Comparison of ENCODE assay signal across 7 mouse cellular contexts in genomic region chr10:118370443-118370842, GRCm38 (mm10). TPM values are rescaled to one million over a fixed set of nuclear protein-coding genes. Genes with fewer than 3 reads are reported as not detected.
DNase-seq lines count a peak whose midpoint lies in the region; ATAC-seq lines count a peak whose summit lies in the region.

No protein-coding gene starts in this region.

- H3K9ac ChIP-seq in midbrain, embryonic 14.5 days (replicated peaks; ENCODE audit: low read length): no peak overlapping the region; the same call in 1 of the 2 replicates

- H3K9me3 ChIP-seq in embryonic facial prominence, embryonic 10.5 days: no peaks in the 10 kb centered on the region
- no peaks in the 10 kb centered on the region for H3K9me3 ChIP-seq in limb, embryonic 10.5 days (replicated peaks)
- no peaks in the 10 kb centered on the region for H3K9me3 ChIP-seq in midbrain, embryonic 14.5 days (ENCODE audit: control insufficient read depth, low read length)

- H3K4me2 ChIP-seq in midbrain, embryonic 14.5 days (ENCODE audit: low read length): peak overlapping the region; percentile 45

- H3K27ac ChIP-seq in embryonic facial prominence, embryonic 10.5 days (replicated peaks): no peak overlapping the region
- no peak overlapping the region for H3K27ac ChIP-seq in limb, embryonic 10.5 days
- H3K27ac ChIP-seq in midbrain, embryonic 14.5 days (replicated peaks; ENCODE audit: low read depth, low read length): no peak overlapping the region

- 16% methylated on average over 10 of the region's 10 CpGs for WGBS in embryonic facial prominence, embryonic 10.5 days
- WGBS in limb, embryonic 10.5 days: 16% methylated on average over 10 of the region's 10 CpGs
- 6% methylated on average over 10 of the region's 10 CpGs for WGBS in midbrain, embryonic 14.5 days

- peak; percentile 85 for DNase-seq in adrenal gland, postnatal 10 days
- peak; percentile 86 for DNase-seq in embryonic facial prominence, embryonic 10.5 days (ENCODE audit: low spot score)
- peak; percentile 75 to 80 for DNase-seq in heart, adult 18-20 months
- peak; percentile 64 for DNase-seq in kidney, adult 18-20 months
- DNase-seq in limb, embryonic 10.5 days (ENCODE audit: low spot score): peak; percentile 86
- DNase-seq in midbrain, embryonic 14.5 days: peak; percentile 95
- peak; percentile 54 to 75 for DNase-seq in spleen, adult 18-20 months

- ATAC-seq in midbrain, embryonic 14.5 days (ENCODE audit: low FRiP score, low TSS enrichment): peak; percentile 89

- H3K27me3 ChIP-seq in embryonic facial prominence, embryonic 10.5 days (replicated peaks; ENCODE audit: low read depth, poor library complexity, severe bottlenecking): no peaks in the 10 kb centered on the region
- H3K27me3 ChIP-seq in limb, embryonic 10.5 days (ENCODE audit: low read depth, poor library complexity, severe bottlenecking): no peaks in the 10 kb centered on the region
- H3K27me3 ChIP-seq in midbrain, embryonic 14.5 days (ENCODE audit: control insufficient read depth, insufficient read depth, low read length): no peaks in the 10 kb centered on the region

- H3K36me3 ChIP-seq in embryonic facial prominence, embryonic 10.5 days (replicated peaks): no peaks in the 10 kb centered on the region
- H3K36me3 ChIP-seq in limb, embryonic 10.5 days: no peaks in the 10 kb centered on the region
- no peaks in the 10 kb centered on the region for H3K36me3 ChIP-seq in midbrain, embryonic 14.5 days (ENCODE audit: control insufficient read depth, insufficient read depth, low read length)

- H3K4me1 ChIP-seq in embryonic facial prominence, embryonic 10.5 days: no peaks in the 10 kb centered on the region
- H3K4me1 ChIP-seq in limb, embryonic 10.5 days: no peaks in the 10 kb centered on the region; the same call in 1 of the 2 replicates
- no peaks in the 10 kb centered on the region for H3K4me1 ChIP-seq in midbrain, embryonic 14.5 days (ENCODE audit: control insufficient read depth, insufficient read depth, low read length)

- 0 out of 2 replicates have a peak overlapping the region, but pooled peaks have one; percentile 19 for H3K4me3 ChIP-seq in embryonic facial prominence, embryonic 10.5 days
- peak overlapping the region; percentile 22; the same call in 1 of the 2 replicates for H3K4me3 ChIP-seq in limb, embryonic 10.5 days
- H3K4me3 ChIP-seq in midbrain, embryonic 14.5 days (replicated peaks; ENCODE audit: low read depth, low read length): no peak overlapping the region

RNA-seq across cellular contexts. Expression of gene Gm9049, which starts 16.5 kb away (rescaled TPM):
- not detected for total RNA-seq in adrenal gland, postnatal 10 days (2021)
- 0.13 TPM in 1 of 2 replicates, not detected in the other for polyA plus RNA-seq in embryonic facial prominence, embryonic 10.5 days (2016; fragmentation: Nextera tagmentation; extraction: Ambion mirVana)
- not detected for total RNA-seq in heart, adult 18-20 months (2021)
- not detected in 2 replicates for polyA plus RNA-seq in limb, embryonic 10.5 days (2016; fragmentation: Nextera tagmentation; extraction: Ambion mirVana)
- polyA plus RNA-seq in midbrain, embryonic 14.5 days (2014; fragmentation: Nextera tagmentation; extraction: Ambion mirVana): not detected in 2 replicates

RNA-seq across cellular contexts. Expression of gene Gm9048, which starts 22.0 kb away (rescaled TPM):
- not detected for total RNA-seq in adrenal gland, postnatal 10 days (2021)
- polyA plus RNA-seq in embryonic facial prominence, embryonic 10.5 days (2016; fragmentation: Nextera tagmentation; extraction: Ambion mirVana): not detected in 2 replicates
- not detected for total RNA-seq in heart, adult 18-20 months (2021)
- polyA plus RNA-seq in limb, embryonic 10.5 days (2016; fragmentation: Nextera tagmentation; extraction: Ambion mirVana): not detected in 2 replicates
- polyA plus RNA-seq in midbrain, embryonic 14.5 days (2014; fragmentation: Nextera tagmentation; extraction: Ambion mirVana): not detected in 2 replicates

RNA-seq across cellular contexts. Expression of gene Gm9046, which starts 27.4 kb away (rescaled TPM):
- not detected for total RNA-seq in adrenal gland, postnatal 10 days (2021)
- not detected in 2 replicates for polyA plus RNA-seq in embryonic facial prominence, embryonic 10.5 days (2016; fragmentation: Nextera tagmentation; extraction: Ambion mirVana)
- total RNA-seq in heart, adult 18-20 months (2021): not detected
- polyA plus RNA-seq in limb, embryonic 10.5 days (2016; fragmentation: Nextera tagmentation; extraction: Ambion mirVana): not detected in 2 replicates
- polyA plus RNA-seq in midbrain, embryonic 14.5 days (2014; fragmentation: Nextera tagmentation; extraction: Ambion mirVana): not detected in 2 replicates

RNA-seq across cellular contexts. Expression of gene Gm9045, which starts 32.8 kb away (rescaled TPM):
- total RNA-seq in adrenal gland, postnatal 10 days (2021): not detected
- polyA plus RNA-seq in embryonic facial prominence, embryonic 10.5 days (2016; fragmentation: Nextera tagmentation; extraction: Ambion mirVana): 0.13 TPM in 1 of 2 replicates, not detected in the other
- total RNA-seq in heart, adult 18-20 months (2021): not detected
- not detected in 2 replicates for polyA plus RNA-seq in limb, embryonic 10.5 days (2016; fragmentation: Nextera tagmentation; extraction: Ambion mirVana)
- not detected in 2 replicates for polyA plus RNA-seq in midbrain, embryonic 14.5 days (2014; fragmentation: Nextera tagmentation; extraction: Ambion mirVana)

RNA-seq across cellular contexts. Expression of gene Gm9044, which starts 38.2 kb away (rescaled TPM):
- not detected for total RNA-seq in adrenal gland, postnatal 10 days (2021)
- not detected in 2 replicates for polyA plus RNA-seq in embryonic facial prominence, embryonic 10.5 days (2016; fragmentation: Nextera tagmentation; extraction: Ambion mirVana)
- total RNA-seq in heart, adult 18-20 months (2021): not detected
- not detected in 2 replicates for polyA plus RNA-seq in limb, embryonic 10.5 days (2016; fragmentation: Nextera tagmentation; extraction: Ambion mirVana)
- not detected in 2 replicates for polyA plus RNA-seq in midbrain, embryonic 14.5 days (2014; fragmentation: Nextera tagmentation; extraction: Ambion mirVana)
